Mouse (Mus musculus): ENCODE data around the gene Myh14.

Myh14 gene

DNA sequence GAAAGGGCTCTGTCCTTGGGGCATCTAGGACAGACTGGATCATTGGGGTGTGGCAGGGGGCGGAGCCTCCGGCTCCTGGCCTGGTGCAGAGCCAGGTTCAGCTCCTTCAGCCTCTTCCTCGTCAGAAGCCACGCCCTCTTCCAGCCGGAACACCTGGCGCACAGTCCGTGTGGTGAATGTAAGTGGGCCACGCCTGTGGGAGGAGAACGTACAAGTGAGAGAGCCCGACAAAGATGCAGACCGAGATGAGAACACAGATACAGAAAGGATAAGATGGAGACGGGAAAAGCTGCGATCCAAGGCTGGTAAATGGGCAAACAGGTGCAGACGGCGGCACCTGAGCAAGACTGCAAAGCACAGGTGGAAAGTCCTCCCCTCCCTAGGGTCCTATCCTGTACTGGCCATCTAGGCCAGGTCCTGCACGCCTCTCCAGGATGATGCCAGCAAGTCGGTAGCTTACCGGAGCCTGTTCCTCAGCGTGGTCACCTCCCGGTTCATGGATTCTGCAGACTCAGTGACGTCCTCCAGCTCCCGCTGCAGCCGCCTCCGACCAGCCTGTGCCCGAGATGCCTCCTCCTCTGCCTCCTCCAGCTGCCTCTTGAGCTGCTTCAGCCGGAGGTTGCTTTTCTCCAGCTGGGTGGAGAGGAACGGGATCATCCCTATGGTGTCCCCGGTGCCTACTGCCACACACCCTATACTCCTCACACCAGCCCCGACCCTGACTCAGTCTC lies 64.3 kb downstream of the Myh14 start:
- DNase-seq (ENCODE audit: low read depth, low spot score), result no peak
- Histone ChIP-seq H3K36me3 (ENCODE audit: control insufficient read depth, insufficient read depth, low read length, poor library complexity, severe bottlenecking) (no peaks in the 10 kb centered on the region), H3K27me3 (ENCODE audit: control insufficient read depth, insufficient read depth, low read length, poor library complexity, severe bottlenecking) (peaks cover 5% of the 10 kb centered on the region; the same call in 1 of the 2 replicates)

DNA sequence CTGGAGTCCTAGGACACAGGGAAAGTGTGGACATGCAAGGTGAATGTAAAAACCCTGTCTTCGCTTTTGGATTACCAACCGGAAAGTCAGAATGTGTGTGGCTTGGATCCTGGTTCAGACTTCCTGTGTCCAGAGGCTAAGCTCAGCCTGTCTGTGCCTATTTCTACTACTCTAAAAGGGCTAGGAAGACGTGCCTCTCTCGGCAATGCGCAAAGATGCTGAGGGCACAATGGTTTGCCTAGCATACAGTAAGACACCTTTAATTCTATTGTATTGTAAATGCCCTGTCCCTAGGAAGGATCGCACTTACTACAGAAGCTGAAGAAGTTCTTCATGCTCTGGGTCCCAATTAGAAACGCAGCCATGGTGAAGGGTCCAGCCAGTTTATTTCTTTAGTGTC lies 65.2 kb downstream of the Myh14 start:
- no peaks in the 10 kb centered on the region for H3K36me3 ChIP-seq (ENCODE audit: control insufficient read depth, insufficient read depth, low read length, poor library complexity, severe bottlenecking)
- no peak for DNase-seq (ENCODE audit: low read depth, low spot score)
- H3K27me3 ChIP-seq (ENCODE audit: control insufficient read depth, insufficient read depth, low read length, poor library complexity, severe bottlenecking), result peaks cover 5% of the 10 kb centered on the region; the same call in 1 of the 2 replicates

DNA sequence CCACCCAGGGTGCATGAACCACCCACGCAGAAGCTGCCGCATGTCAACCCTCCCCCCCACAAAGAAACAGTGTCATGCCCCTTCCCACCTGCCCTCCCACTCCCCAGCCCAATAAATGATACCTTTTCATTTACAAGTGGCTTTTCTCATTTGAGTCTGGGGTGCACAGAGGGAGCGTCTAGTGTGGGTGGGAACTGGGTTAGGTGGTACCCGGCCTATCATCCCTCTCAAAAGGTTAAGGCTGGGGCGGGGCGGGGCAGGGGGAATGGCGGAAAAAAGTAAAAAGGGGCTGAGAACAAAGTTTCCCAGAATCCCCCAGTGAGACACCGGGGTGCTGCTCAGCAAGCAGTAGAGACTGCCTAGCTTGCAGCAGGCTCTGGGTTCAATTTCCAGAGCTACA lies 66.0 kb downstream of the Myh14 start:
- no peak for DNase-seq (ENCODE audit: low read depth, low spot score)
- peaks cover 5% of the 10 kb centered on the region; the same call in 1 of the 2 replicates for H3K27me3 ChIP-seq (ENCODE audit: control insufficient read depth, insufficient read depth, low read length, poor library complexity, severe bottlenecking)
- no peaks in the 10 kb centered on the region for H3K36me3 ChIP-seq (ENCODE audit: control insufficient read depth, insufficient read depth, low read length, poor library complexity, severe bottlenecking)

DNA sequence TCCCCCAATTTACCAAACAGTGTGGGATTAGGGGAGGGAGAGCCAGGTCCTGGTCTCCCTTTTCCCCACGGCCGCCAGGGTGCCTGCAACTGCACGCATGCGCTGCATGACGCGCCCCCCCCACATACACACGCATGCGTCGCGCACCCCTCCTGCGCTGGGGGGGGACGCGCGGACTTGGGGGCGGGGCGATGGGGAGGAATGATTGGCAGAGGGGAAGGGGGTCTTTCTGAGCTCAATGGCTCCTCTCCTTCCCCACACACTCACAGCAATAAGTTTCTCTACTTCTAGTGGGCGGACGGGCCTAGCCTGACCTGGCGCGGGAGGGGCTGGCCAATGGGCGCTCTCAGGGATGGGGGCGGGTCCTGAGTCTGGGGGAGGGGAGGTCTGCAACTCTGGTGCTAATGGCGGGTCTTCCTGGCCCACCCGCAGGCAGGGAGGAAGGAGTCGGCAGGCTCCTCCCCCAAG lies 66.5 kb downstream of the Myh14 start:
- no peaks in the 10 kb centered on the region for H3K36me3 ChIP-seq (ENCODE audit: control insufficient read depth, insufficient read depth, low read length, poor library complexity, severe bottlenecking)

DNA sequence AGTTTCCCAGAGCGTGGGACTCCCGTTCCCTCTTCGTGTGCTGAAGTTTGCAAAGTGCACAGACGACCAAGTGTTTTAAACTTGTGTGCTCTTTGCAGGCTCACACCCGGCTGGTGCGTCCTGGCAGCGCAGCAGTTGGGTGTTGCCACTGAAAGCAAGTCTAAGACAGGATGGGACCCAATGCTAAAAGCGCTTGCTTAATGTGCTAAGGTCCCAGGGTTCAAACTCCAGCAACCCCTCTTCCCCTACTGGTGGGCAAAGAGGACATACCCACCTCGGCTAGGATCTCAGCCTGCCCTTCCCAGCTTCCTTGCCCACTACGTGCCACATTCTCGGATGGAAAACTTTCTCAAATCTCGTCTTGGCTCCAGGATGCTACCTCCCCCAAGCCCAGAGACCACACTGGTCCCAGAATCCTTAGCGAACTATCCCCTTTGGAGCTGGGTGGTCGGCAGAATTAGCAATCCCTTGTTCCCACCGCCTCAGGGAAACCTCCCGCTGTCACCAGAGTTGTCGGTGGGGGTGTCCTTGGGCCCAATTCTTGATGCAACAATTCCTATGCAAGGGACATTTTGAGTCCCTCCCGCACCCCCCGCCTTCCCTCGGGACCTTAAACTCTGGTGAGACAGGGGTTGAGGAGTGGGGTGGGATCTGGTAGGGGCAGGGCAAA lies 67.3 kb downstream of the Myh14 start:
- H3K36me3 ChIP-seq (ENCODE audit: control insufficient read depth, insufficient read depth, low read length, poor library complexity, severe bottlenecking), result no peaks in the 10 kb centered on the region; the same call in 1 of the 2 replicates
- no peak for DNase-seq (ENCODE audit: low read depth, low spot score)
- H3K27me3 ChIP-seq (ENCODE audit: control insufficient read depth, insufficient read depth, low read length, poor library complexity, severe bottlenecking), result peaks cover 5% of the 10 kb centered on the region; the same call in 1 of the 2 replicates

More for the DNA sequence above, 66.5 kb downstream of the Myh14 start:
- peaks cover 5% of the 10 kb centered on the region; the same call in 1 of the 2 replicates for H3K27me3 ChIP-seq (ENCODE audit: control insufficient read depth, insufficient read depth, low read length, poor library complexity, severe bottlenecking)
- DNase-seq (ENCODE audit: low read depth, low spot score), result peak; percentile 33

DNA sequence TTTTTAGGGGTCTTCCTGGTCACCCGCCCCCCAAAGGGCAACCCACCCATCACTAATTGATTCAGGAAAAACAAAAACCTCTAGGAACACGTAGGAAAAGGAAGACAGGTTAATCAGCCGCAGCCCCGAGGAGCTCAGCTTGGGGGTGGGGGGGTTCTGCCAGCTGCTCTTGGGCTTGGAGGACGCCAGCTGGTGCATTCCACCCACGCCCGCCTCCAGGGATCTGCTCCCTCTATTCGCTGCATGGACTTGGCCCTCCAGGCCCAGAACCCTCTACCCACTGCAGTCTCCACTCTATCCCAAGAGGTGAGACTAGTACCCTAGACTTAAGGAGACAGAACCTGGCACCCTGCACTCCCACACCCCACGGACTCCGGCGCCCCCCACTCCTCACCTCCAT lies 68.2 kb downstream of the Myh14 start:
- Histone ChIP-seq H3K27me3 (ENCODE audit: control insufficient read depth, insufficient read depth, low read length, poor library complexity, severe bottlenecking) (peaks cover 5% of the 10 kb centered on the region; the same call in 1 of the 2 replicates), H3K36me3 (ENCODE audit: control insufficient read depth, insufficient read depth, low read length, poor library complexity, severe bottlenecking) (no peaks in the 10 kb centered on the region; the same call in 1 of the 2 replicates)
- DNase-seq (ENCODE audit: low read depth, low spot score), result no peak

DNA sequence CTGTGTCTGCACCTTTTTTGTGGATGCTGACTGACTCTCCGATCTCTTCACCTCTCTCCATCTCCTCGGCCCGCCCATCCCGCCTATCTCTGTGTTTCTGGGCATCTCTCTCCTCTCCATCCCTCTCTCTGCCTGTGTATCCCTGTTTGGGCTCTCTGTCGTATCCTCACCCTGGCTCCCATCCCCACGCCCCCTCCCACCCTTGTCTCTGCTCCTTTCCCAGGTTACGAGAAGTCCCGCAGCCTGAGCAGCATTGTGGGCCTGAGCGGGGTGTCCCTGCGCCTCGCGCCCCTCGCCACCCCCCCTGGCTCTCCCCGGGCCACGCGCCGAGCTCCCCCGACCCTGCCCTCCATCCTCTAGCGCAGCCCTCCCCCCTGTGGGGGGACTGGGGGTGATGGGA lies 69.0 kb downstream of the Myh14 start:
- DNase-seq (ENCODE audit: low read depth, low spot score), result no peak
- peaks cover 5% of the 10 kb centered on the region for H3K27me3 ChIP-seq (ENCODE audit: control insufficient read depth, insufficient read depth, low read length, poor library complexity, severe bottlenecking)
- no peaks in the 10 kb centered on the region; the same call in 1 of the 2 replicates for H3K36me3 ChIP-seq (ENCODE audit: control insufficient read depth, insufficient read depth, low read length, poor library complexity, severe bottlenecking)

DNA sequence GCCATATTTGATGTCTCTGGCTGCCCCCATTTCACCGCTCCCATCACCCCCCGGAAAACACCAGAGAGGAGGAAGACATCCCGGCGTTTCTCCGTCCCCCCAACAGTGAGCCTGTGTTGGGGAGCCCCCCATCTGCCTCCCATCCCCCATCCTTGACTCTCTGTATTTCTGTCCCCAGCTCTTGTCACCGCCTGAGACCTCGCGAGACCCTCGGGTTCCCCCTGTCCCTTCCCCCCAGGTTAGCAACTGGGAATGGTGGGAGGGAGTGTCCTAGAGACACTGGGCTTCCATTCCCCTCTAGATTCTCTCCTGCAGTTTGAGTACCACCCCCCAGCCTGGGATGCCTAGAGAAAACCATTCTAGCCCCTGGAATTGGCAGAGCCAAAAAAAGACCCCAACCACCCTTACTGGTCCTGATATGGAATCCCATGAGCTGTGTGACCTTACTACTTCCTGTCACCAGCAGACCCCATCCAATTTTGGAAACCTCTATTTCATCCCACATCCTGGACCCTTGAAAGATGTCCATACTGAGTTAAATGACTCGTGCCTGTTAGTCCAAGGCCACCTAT lies 69.9 kb downstream of the Myh14 start:
- no peaks in the 10 kb centered on the region; the same call in 1 of the 2 replicates for H3K36me3 ChIP-seq (ENCODE audit: control insufficient read depth, insufficient read depth, low read length, poor library complexity, severe bottlenecking)
- DNase-seq (ENCODE audit: low read depth, low spot score), result no peak

DNA sequence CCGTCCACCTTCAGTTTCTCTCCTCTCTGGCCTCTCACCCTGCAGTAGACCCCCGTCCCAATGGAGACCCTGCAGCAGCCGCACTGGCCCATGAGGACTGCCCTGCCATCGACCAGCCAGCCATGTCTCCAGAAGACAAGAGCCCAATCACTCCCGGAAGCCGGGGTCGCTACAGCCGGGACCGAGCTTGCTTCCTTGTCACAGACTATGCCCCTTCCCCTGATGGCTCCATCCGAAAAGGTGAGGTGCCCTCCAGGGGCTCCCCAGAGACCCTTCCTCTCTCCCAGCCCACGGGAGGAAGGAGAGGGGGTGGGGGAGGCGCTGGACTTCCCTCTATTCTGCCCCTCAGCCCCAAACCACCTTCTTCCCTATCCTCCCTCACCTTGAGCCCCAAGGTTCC lies 72.3 kb downstream of the Myh14 start:
- no peaks in the 10 kb centered on the region; the same call in 1 of the 2 replicates for H3K36me3 ChIP-seq (ENCODE audit: control insufficient read depth, insufficient read depth, low read length, poor library complexity, severe bottlenecking)
- H3K27me3 ChIP-seq (ENCODE audit: control insufficient read depth, insufficient read depth, low read length, poor library complexity, severe bottlenecking), result peaks cover 4% of the 10 kb centered on the region
- no peak for DNase-seq (ENCODE audit: low read depth, low spot score)

More for the DNA sequence above, 69.9 kb downstream of the Myh14 start:
- H3K27me3 ChIP-seq (ENCODE audit: control insufficient read depth, insufficient read depth, low read length, poor library complexity, severe bottlenecking), result peaks cover 5% of the 10 kb centered on the region

DNA sequence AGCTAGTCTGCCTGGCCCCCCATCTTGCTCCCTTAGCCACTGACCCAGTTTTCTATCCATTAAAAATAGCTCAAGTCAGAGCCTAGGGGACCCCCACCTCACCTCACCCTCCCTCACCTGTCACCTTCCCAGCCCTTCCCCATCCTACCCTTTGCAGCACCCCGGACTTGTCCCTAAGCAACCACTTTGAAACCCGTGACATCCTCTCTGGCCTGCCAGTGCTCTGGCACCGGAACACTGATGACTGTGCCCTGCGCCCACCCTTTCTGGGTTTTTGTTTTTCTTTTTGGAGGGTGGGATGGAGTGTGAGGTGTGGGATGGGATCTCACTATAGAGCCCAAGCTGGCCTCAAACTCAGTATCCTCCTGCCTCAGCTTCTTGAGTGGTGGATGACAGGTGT lies 73.0 kb downstream of the Myh14 start:
- Histone ChIP-seq H3K36me3 (ENCODE audit: control insufficient read depth, insufficient read depth, low read length, poor library complexity, severe bottlenecking) (no peaks in the 10 kb centered on the region; the same call in 1 of the 2 replicates), H3K27me3 (ENCODE audit: control insufficient read depth, insufficient read depth, low read length, poor library complexity, severe bottlenecking) (peaks cover 2% of the 10 kb centered on the region)
- DNase-seq (ENCODE audit: low read depth, low spot score), result no peak

DNA sequence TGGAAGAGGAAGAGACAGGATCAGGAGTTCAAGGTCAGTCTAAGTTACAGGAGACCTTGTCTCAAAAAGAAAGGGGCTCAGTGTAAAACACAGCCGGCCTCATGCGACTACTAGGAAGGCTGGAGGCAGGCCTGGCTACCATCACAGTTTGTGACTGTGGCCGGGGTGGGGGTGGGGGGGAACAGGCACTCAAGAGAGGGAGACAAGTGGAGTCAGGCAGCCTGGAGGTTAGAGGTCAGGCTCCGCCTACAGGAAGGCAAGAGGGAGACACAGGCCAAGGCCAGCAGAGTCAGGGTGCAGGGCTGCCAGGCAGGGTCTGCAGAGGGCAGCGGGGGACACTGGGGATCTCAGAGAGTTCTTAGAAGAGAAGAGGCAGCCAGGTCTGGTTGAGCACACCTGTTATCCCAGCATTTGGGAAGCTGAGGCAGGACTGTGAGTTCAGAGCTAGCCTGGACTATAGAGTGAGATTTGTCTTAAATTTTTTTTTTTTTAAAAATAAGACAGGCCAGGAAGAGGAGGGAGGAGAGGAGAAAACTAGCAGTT lies 73.6 kb downstream of the Myh14 start:
- DNase-seq (ENCODE audit: low read depth, low spot score), result no peak
- no peaks in the 10 kb centered on the region; the same call in 1 of the 2 replicates for H3K36me3 ChIP-seq (ENCODE audit: control insufficient read depth, insufficient read depth, low read length, poor library complexity, severe bottlenecking)
- H3K27me3 ChIP-seq (ENCODE audit: control insufficient read depth, insufficient read depth, low read length, poor library complexity, severe bottlenecking), result no peaks in the 10 kb centered on the region; the same call in 1 of the 2 replicates

DNA sequence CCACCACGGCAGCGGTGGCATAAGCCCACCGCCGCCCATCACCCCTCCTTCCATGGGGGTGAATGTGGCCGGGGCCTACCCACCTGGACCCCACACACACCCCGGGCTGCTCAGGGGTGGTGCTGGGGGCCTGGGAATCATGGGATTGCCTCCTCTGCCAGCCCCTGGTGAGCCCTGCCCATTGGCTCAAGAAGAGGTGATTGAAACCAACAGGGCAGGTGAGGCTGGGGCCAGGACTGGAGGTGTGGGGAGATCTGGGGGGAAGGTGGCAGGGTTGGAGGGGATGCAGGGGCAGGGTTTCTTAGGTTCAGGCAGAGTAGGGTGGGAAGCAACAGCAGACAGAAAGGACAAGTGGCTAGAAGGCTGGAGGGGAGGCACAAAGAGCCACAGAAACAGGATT lies 74.6 kb downstream of the Myh14 start:
- DNase-seq (ENCODE audit: low read depth, low spot score), result no peak
- Histone ChIP-seq H3K27me3 (ENCODE audit: control insufficient read depth, insufficient read depth, low read length, poor library complexity, severe bottlenecking) (peaks cover 2% of the 10 kb centered on the region; the same call in 1 of the 2 replicates), H3K36me3 (ENCODE audit: control insufficient read depth, insufficient read depth, low read length, poor library complexity, severe bottlenecking) (no peaks in the 10 kb centered on the region; the same call in 1 of the 2 replicates)

DNA sequence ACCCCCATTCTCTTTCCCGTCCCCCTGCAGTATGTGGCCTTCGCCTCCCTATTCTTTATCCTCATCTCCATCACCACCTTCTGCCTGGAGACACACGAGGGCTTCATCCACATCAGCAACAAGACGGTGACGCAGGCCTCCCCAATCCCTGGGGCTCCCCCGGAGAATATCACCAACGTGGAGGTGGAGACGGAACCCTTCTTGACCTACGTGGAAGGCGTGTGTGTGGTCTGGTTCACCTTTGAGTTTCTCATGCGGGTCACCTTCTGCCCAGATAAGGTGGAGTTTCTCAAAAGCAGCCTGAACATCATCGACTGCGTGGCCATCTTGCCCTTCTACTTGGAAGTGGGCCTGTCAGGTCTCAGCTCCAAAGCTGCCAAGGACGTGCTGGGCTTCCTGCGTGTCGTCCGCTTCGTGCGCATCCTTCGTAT lies 75.5 kb downstream of the Myh14 start:
- no peaks in the 10 kb centered on the region; the same call in 1 of the 2 replicates for H3K36me3 ChIP-seq (ENCODE audit: control insufficient read depth, insufficient read depth, low read length, poor library complexity, severe bottlenecking)
- DNase-seq (ENCODE audit: low read depth, low spot score), result no peak
- peaks cover 2% of the 10 kb centered on the region; the same call in 1 of the 2 replicates for H3K27me3 ChIP-seq (ENCODE audit: control insufficient read depth, insufficient read depth, low read length, poor library complexity, severe bottlenecking)

DNA sequence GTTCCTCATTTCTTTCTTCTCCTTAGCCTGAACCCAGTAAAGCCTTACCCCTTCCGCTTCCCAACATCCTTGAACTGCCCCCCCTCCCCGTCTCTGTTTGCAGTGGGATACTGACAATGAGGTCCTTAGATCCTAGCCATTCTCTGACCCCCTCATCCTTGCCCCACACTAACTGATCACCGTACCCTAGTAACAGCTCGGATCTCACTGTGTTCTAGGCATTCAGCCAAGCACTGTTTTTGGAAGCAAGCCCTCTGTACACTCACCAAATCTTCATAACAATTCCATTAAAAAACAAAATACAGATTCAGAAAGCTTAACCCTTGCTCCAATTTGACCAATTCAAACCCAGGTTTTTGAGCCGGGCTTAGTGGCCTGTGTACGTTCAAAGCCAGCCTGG lies 76.4 kb downstream of the Myh14 start:
- no peak for DNase-seq (ENCODE audit: low read depth, low spot score)
- H3K36me3 ChIP-seq (ENCODE audit: control insufficient read depth, insufficient read depth, low read length, poor library complexity, severe bottlenecking), result no peaks in the 10 kb centered on the region; the same call in 1 of the 2 replicates
- H3K27me3 ChIP-seq (ENCODE audit: control insufficient read depth, insufficient read depth, low read length, poor library complexity, severe bottlenecking), result peaks cover 2% of the 10 kb centered on the region; the same call in 1 of the 2 replicates

All from splenic B cell, adult 2 months (primary cell).